Mouse (Mus musculus): ENCODE data around the gene Klk1b24. TPM values are rescaled to one million over a fixed set of nuclear protein-coding genes. Genes with fewer than 3 reads are reported as not detected.

Klk1b24 gene
- polyA plus RNA-seq (2012; rRNA removed): not detected in 2 replicates

DNA sequence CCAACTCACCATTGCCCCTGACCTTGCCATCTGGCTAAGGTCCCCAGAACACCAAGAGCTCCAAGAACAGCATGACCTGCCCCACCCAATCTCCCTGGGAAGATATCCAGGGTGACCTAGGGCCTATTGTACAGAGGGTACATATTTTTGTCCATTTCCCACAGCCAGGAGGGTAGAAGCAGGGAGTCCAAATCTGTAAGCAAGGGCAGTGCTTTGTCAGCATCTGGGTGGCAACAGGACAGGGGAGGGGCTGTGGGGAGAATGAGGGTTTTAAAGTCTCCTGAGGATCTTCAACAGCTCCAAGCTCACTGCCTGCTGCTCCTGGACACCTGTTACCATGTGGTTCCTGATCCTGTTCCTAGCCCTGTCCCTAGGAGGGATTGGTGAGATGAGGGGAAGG lies at the start of gene Klk1b24:
Gene Klk1b24, plus strand, starts transcription at position 301 of the 400 bp plus-strand sequence.

DNA sequence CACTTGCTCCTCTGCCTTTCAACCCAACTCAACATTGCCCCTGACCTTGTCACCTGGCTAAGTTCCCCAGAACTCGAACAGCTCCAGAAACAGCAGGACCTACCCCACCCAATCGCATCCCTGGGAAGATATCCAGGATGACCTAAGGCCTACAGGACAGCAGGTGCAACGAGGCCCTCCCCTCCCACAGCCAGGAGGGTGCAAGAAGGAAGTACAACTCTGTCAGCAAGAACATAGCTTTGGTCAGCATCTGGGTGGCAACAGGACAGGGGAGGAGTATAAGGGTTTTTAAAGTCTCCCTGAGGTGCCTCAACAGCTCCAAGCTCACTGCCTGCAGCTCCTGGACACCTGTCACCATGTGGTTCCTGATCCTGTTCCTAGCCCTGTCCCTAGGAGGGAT lies 9.9 kb downstream of the Klk1b24 start, which contains the start of gene Klk1b3:
Gene Klk1b3, plus strand, starts transcription at position 301 of the 400 bp plus-strand sequence.

DNA sequence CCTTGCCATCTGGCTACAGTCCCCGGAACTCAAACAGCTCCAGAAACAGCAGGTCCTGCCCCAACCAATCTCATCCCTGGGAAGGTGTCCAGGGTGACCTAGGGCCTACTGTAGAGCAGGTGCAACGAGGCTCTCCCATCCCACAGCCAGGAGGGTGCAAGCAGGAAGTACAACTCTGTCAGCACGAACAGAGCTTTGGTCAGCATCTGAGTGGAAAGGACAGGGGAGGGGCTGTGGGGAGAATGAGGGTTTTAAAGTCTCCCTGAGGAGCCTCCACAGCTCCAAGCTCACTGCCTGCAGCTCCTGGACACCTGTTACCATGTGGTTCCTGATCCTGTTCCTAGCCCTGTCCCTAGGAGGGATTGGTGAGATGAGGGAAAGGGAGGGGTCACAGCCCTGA lies 19.1 kb downstream of the Klk1b24 start, which contains the start of gene Klk1b4:
Gene Klk1b4, plus strand, starts transcription at position 301 of the 400 bp plus-strand sequence.

DNA sequence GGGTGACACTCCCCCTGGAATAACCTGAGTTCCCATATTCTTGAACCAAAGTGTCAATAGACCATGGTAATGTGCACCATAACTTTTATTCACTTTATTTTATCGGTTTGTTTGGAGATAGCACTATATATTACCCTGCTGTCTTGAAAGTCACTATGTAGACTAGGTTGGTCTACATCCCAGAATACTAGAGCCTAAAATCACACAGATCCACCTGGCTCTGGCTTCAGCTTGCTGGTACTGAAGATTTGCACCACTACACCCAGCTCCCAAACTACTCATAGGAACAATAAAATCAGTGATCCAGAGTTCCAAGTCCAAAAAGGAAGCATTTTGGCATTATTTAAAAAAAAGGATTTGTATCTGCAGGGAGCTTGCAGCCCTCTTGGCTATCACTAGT lies 27.6 kb downstream of the Klk1b24 start, which contains the start of gene Klk1b5:
Gene Klk1b5, plus strand, starts transcription at position 301 of the 400 bp plus-strand sequence.

DNA sequence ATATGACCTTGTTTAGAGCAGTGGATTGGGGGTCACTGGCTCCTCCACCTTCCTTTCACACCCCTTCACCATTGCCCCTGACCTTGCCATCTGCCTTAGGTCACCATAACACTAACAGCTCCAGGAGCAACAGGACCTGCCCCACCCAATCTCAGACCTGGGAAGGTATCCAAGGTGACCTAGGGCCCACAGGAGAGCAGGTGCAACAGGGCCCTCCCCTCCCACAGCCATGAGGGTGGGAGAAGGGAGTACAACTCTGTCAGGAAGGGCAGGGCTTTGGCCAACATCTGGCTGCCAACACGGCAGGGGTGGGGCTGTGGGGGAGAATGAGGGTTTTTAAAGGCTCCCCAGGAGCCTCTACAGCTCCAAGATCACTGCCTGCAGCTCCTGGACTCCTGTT lies 37.0 kb downstream of the Klk1b24 start, which contains the start of gene Klk1:
Gene Klk1, plus strand, starts transcription at position 285 of the 400 bp plus-strand sequence.

DNA sequence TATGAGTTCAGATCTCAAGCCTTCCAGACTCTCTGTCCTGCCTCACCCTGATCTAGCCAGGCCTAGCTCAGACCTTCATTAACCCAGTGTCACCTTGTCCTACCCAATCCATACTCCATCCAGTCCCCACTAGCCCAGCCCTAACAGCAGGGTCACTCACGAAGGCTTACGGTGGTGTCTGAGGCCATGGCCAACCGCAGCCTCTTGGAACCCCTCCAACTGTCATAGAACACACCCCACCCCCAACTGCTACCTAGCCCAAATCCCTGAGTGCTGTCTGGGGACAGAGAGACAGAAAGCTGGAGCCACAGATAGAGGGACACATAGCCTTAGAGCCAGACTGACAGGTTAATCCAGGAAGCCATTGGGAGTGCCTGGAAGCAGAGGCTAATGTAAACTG lies 47.9 kb downstream of the Klk1b24 start, which contains the start of gene Gm36864:
Gene Gm36864, plus strand, starts transcription at position 269 of the 400 bp plus-strand sequence.

Other genes with a start within 250 kb of the Klk1b24 start
- not detected in 2 replicates for gene Klk1b8, start 237.6 kb upstream of the Klk1b24 start, polyA plus RNA-seq (2012; rRNA removed)
- gene Klk1b1, start 221.5 kb upstream of the Klk1b24 start, polyA plus RNA-seq (2012; rRNA removed): not detected in 2 replicates
- not detected in 2 replicates for gene Klk1b9, start 212.2 kb upstream of the Klk1b24 start, polyA plus RNA-seq (2012; rRNA removed)
- gene Klk1b11, start 192.4 kb upstream of the Klk1b24 start, polyA plus RNA-seq (2012; rRNA removed): not detected in 2 replicates
- gene Klk1b26, start 176.1 kb upstream of the Klk1b24 start, polyA plus RNA-seq (2012; rRNA removed): not detected in 2 replicates
- gene Klk1b27, start 135.9 kb upstream of the Klk1b24 start, polyA plus RNA-seq (2012; rRNA removed): not detected in 2 replicates
- not detected in 2 replicates for gene Klk1b21, start 85.9 kb upstream of the Klk1b24 start, polyA plus RNA-seq (2012; rRNA removed)
- gene Klk1b22, start 75.6 kb upstream of the Klk1b24 start, polyA plus RNA-seq (2012; rRNA removed): not detected in 2 replicates
- not detected in 2 replicates for gene Klk1b16, start 51.5 kb upstream of the Klk1b24 start, polyA plus RNA-seq (2012; rRNA removed)
- not detected in 2 replicates for gene Klk1b3, start 10.0 kb downstream of the Klk1b24 start, polyA plus RNA-seq (2012; rRNA removed)
- gene Klk1b4, start 19.2 kb downstream of the Klk1b24 start, polyA plus RNA-seq (2012; rRNA removed): not detected in 2 replicates
- gene Klk1b5, start 27.7 kb downstream of the Klk1b24 start, polyA plus RNA-seq (2012; rRNA removed): not detected in 2 replicates
- gene Klk1, start 37.1 kb downstream of the Klk1b24 start, polyA plus RNA-seq (2012; rRNA removed): 0.03 TPM in 1 of 2 replicates, not detected in the other
- not detected in 2 replicates for gene Gm36864, start 47.9 kb downstream of the Klk1b24 start, polyA plus RNA-seq (2012; rRNA removed)
- 1.0 TPM in 2 replicates for gene 1700028J19Rik, start 58.5 kb downstream of the Klk1b24 start, polyA plus RNA-seq (2012; rRNA removed)
- gene 2410002F23Rik, start 58.5 kb downstream of the Klk1b24 start, polyA plus RNA-seq (2012; rRNA removed): 40.7 and 42.2 TPM in 2 replicates
- gene Acp4, start 69.1 kb downstream of the Klk1b24 start, polyA plus RNA-seq (2012; rRNA removed): not detected in 2 replicates
- gene Gm15517, start 73.2 kb downstream of the Klk1b24 start, polyA plus RNA-seq (2012; rRNA removed): not detected in 2 replicates
- 0.36 and 0.86 TPM in 2 replicates for gene Clec11a, start 118.7 kb downstream of the Klk1b24 start, polyA plus RNA-seq (2012; rRNA removed)
- 0.02 and 0.03 TPM in 2 replicates for gene Shank1, start 122.0 kb downstream of the Klk1b24 start, polyA plus RNA-seq (2012; rRNA removed)
- 0.02 TPM in 2 replicates for gene Syt3, start 195.9 kb downstream of the Klk1b24 start, polyA plus RNA-seq (2012; rRNA removed)
- gene 1700008O03Rik, start 197.6 kb downstream of the Klk1b24 start, polyA plus RNA-seq (2012; rRNA removed): 0.12 and 0.18 TPM in 2 replicates
- gene Lrrc4b, start 240.8 kb downstream of the Klk1b24 start, polyA plus RNA-seq (2012; rRNA removed): 0.02 and 0.09 TPM in 2 replicates